Mouse (Mus musculus) heart, embryonic 15.5 days (tissue): Measurements from ENCODE around the gene Txnl4b. TPM values are rescaled to one million over a fixed set of nuclear protein-coding genes. Genes with fewer than 3 reads are reported as not detected.

Experiments used
- ATAC-seq: fragments of 200-750 bp; cut with Nextera tagmentation; replicated peaks from 2 replicates; pipeline ENCODE4 v1.8.0; 2017; ENCODE audit warnings: low read depth, moderate TSS enrichment; ENCODE audit not compliant: insufficient number of reproducible peaks, insufficient read depth, low FRiP score
- H3K27ac ChIP-seq: fragments of 300-500 bp; sonication (generic); 2 replicates; pipeline ENCODE4 v1.5.1; 2015; ENCODE audit warnings: mild to moderate bottlenecking, inconsistent platforms
- H3K27me3 ChIP-seq: fragments of 300-500 bp; sonication (generic); 2 replicates; pipeline ENCODE4 v1.6.1; 2015; ENCODE audit warnings: inconsistent platforms
- H3K36me3 ChIP-seq: fragments of 300-500 bp; sonication (generic); 2 replicates; pipeline ENCODE4 v1.6.1; 2015; ENCODE audit warnings: mild to moderate bottlenecking, inconsistent platforms
- H3K4me1 ChIP-seq: fragments of 300-500 bp; sonication (generic); replicated peaks from 2 replicates; pipeline ENCODE4 v1.6.1; 2015; ENCODE audit warnings: inconsistent platforms
- H3K4me2 ChIP-seq: fragments of 300-500 bp; sonication (generic); 2 replicates; pipeline ENCODE4 v1.6.1; 2015; ENCODE audit warnings: inconsistent platforms, mild to moderate bottlenecking, moderate library complexity
- H3K4me3 ChIP-seq: fragments of 300-500 bp; sonication (generic); 2 replicates; pipeline ENCODE4 v1.5.1; 2015; ENCODE audit warnings: mild to moderate bottlenecking, inconsistent platforms
- H3K9ac ChIP-seq: fragments of 300-500 bp; sonication (generic); 2 replicates; pipeline ENCODE4 v1.6.1; 2015; ENCODE audit warnings: mild to moderate bottlenecking, inconsistent platforms
- H3K9me3 ChIP-seq: fragments of 300-500 bp; sonication (generic); replicated peaks from 2 replicates; pipeline ENCODE4 v1.6.1; 2016; ENCODE audit warnings: inconsistent platforms
- WGBS: fragments of 180-500 bp; shearing (Covaris S2); methylation state at CpG from one replicate; pipeline ENCODE4 v1.1.7; 2015; ENCODE audit warnings: mixed read lengths; 5-methylcytosine and 5-hydroxymethylcytosine counted together
- polyA plus RNA-seq: library from polyadenylated mRNA; unstranded; fragments of >200 nt; fragmentation: Nextera tagmentation; extraction: Ambion mirVana; gene quantifications from 2 replicates; pipeline ENCODE4 v1.2.1, GENCODE M21; 2015

The Txnl4b gene
- 16.8 and 17.9 TPM in 2 replicates for polyA plus RNA-seq

- peak within 1 kb of the TSS; percentile 91 for H3K27ac ChIP-seq
- ATAC-seq = peak; percentile 100
- peaks cover 13% of the 10 kb centered on the region for H3K4me1 ChIP-seq
- no peaks in the 10 kb centered on the region for H3K9me3 ChIP-seq
- no peaks in the 10 kb centered on the region for H3K27me3 ChIP-seq
- peak within 1 kb of the TSS; percentile 86 for H3K9ac ChIP-seq
- WGBS = under 1% methylated on average over 52 of the region's 52 CpGs
- peak within 1 kb of the TSS; percentile 83 for H3K4me2 ChIP-seq
- H3K36me3 ChIP-seq = peaks cover 22% of the 10 kb centered on the region
- peak within 1 kb of the TSS; percentile 82 for H3K4me3 ChIP-seq
These were observed at the start of gene Txnl4b, which contains the start of gene Dhx38 for GRCm38 (mm10) chr8:109565498-109566333. Txnl4b (plus strand) TSS chr8:109565892. Dhx38 (minus strand) TSS chr8:109565861.

GRCm38 (mm10) chr8:109524008-109524407 lies 41.7 kb upstream of the Txnl4b start:
- no peak overlapping the region for H3K9ac ChIP-seq
- no peak for ATAC-seq
- no peak overlapping the region for H3K27ac ChIP-seq
- H3K27me3 ChIP-seq = no peaks in the 10 kb centered on the region
- H3K36me3 ChIP-seq = no peaks in the 10 kb centered on the region
- no peak overlapping the region for H3K4me2 ChIP-seq
- no peak overlapping the region for H3K4me3 ChIP-seq
- H3K4me1 ChIP-seq = no peaks in the 10 kb centered on the region
- H3K9me3 ChIP-seq = no peaks in the 10 kb centered on the region
- 65% methylated on average over 2 of the region's 2 CpGs for WGBS

- Histone ChIP-seq H3K4me2 (no peak overlapping the region), H3K4me1 (0 out of 2 replicates have a peak, but pooled peaks cover 6% of the 10 kb centered on the region), H3K4me3 (no peak overlapping the region), H3K27me3 (no peaks in the 10 kb centered on the region; the same call in 1 of the 2 replicates), H3K27ac (no peak overlapping the region), H3K36me3 (no peaks in the 10 kb centered on the region), H3K9ac (no peak overlapping the region), H3K9me3 (no peaks in the 10 kb centered on the region)
- 81% methylated on average over 19 of the region's 19 CpGs for WGBS
- no peak for ATAC-seq
These were observed 30.3 kb upstream of the Txnl4b start for GRCm38 (mm10) chr8:109535140-109535990.

- no peak overlapping the region for H3K4me3 ChIP-seq
- H3K9me3 ChIP-seq = no peaks in the 10 kb centered on the region
- H3K27me3 ChIP-seq = no peaks in the 10 kb centered on the region; the same call in 1 of the 2 replicates
- 0 out of 2 replicates have a peak, but pooled peaks cover 6% of the 10 kb centered on the region for H3K4me1 ChIP-seq
- ATAC-seq = peak; percentile 64
- H3K27ac ChIP-seq = no peak overlapping the region
- H3K36me3 ChIP-seq = no peaks in the 10 kb centered on the region
- H3K9ac ChIP-seq = no peak overlapping the region
- H3K4me2 ChIP-seq = peak overlapping the region; percentile 47
- WGBS = 6% methylated on average over 5 of the region's 5 CpGs
These were observed 29.0 kb upstream of the Txnl4b start for GRCm38 (mm10) chr8:109536703-109537102.

GRCm38 (mm10) chr8:109542165-109542564 lies 23.5 kb upstream of the Txnl4b start:
- H3K27me3 ChIP-seq = no peaks in the 10 kb centered on the region
- no peak overlapping the region for H3K27ac ChIP-seq
- no peak for ATAC-seq
- no peaks in the 10 kb centered on the region for H3K9me3 ChIP-seq
- H3K4me2 ChIP-seq = no peak overlapping the region
- no peak overlapping the region for H3K9ac ChIP-seq
- no peaks in the 10 kb centered on the region for H3K4me1 ChIP-seq
- 58% methylated on average over 5 of the region's 5 CpGs for WGBS
- no peak overlapping the region for H3K4me3 ChIP-seq
- peaks cover 5% of the 10 kb centered on the region for H3K36me3 ChIP-seq

- Histone ChIP-seq H3K4me3 (no peak overlapping the region), H3K36me3 (peaks cover 12% of the 10 kb centered on the region), H3K9ac (no peak overlapping the region), H3K9me3 (no peaks in the 10 kb centered on the region), H3K27ac (no peak overlapping the region), H3K4me1 (no peaks in the 10 kb centered on the region), H3K27me3 (no peaks in the 10 kb centered on the region), H3K4me2 (no peak overlapping the region)
- no peak for ATAC-seq
- 67% methylated on average over 8 of the region's 8 CpGs for WGBS
These were observed 22.8 kb upstream of the Txnl4b start for GRCm38 (mm10) chr8:109542748-109543519.

- no peak overlapping the region for H3K4me3 ChIP-seq
- no peak for ATAC-seq
These were observed 21.6 kb upstream of the Txnl4b start for GRCm38 (mm10) chr8:109544049-109544448.

GRCm38 (mm10) chr8:109551663-109552062 lies 14.0 kb upstream of the Txnl4b start:
- Histone ChIP-seq H3K4me2 (no peak overlapping the region), H3K36me3 (peaks cover 94% of the 10 kb centered on the region), H3K4me3 (no peak overlapping the region), H3K9ac (no peak overlapping the region), H3K27ac (no peak overlapping the region), H3K4me1 (no peaks in the 10 kb centered on the region), H3K27me3 (no peaks in the 10 kb centered on the region), H3K9me3 (no peaks in the 10 kb centered on the region)
- 45% methylated on average over 3 of the region's 3 CpGs for WGBS
- ATAC-seq = no peak

More at GRCm38 (mm10) chr8:109544049-109544448, 21.6 kb upstream of the Txnl4b start:
- no peak overlapping the region for H3K27ac ChIP-seq
- no peak overlapping the region for H3K9ac ChIP-seq
- whole genome bisulfite sequencing = 35% methylated on average over 3 of the region's 3 CpGs
- H3K27me3 ChIP-seq = no peaks in the 10 kb centered on the region
- no peak overlapping the region for H3K4me2 ChIP-seq
- no peaks in the 10 kb centered on the region for H3K4me1 ChIP-seq
- no peaks in the 10 kb centered on the region for H3K9me3 ChIP-seq
- peaks cover 23% of the 10 kb centered on the region for H3K36me3 ChIP-seq

GRCm38 (mm10) chr8:109563881-109564280 lies 1.8 kb upstream of the Txnl4b start:
- no peak for ATAC-seq
- H3K9ac ChIP-seq = no peak overlapping the region
- no peaks in the 10 kb centered on the region for H3K9me3 ChIP-seq
- H3K4me2 ChIP-seq = peak overlapping the region; percentile 81; the same call in 1 of the 2 replicates
- no peaks in the 10 kb centered on the region for H3K27me3 ChIP-seq
- peaks cover 13% of the 10 kb centered on the region for H3K4me1 ChIP-seq
- no peak overlapping the region for H3K4me3 ChIP-seq
- peaks cover 38% of the 10 kb centered on the region for H3K36me3 ChIP-seq
- H3K27ac ChIP-seq = no peak overlapping the region
- WGBS = 74% methylated on average over 2 of the region's 2 CpGs

- peaks cover 13% of the 10 kb centered on the region for H3K4me1 ChIP-seq
- peak overlapping the region; percentile 81 for H3K4me2 ChIP-seq
- peak overlapping the region; percentile 82 for H3K4me3 ChIP-seq
- H3K9ac ChIP-seq = peak overlapping the region; percentile 86
- ATAC-seq = no peak
- WGBS = 3% methylated on average over 10 of the region's 10 CpGs
- peaks cover 30% of the 10 kb centered on the region for H3K36me3 ChIP-seq
- H3K27me3 ChIP-seq = no peaks in the 10 kb centered on the region
- no peaks in the 10 kb centered on the region for H3K9me3 ChIP-seq
- H3K27ac ChIP-seq = peak overlapping the region; percentile 91
These were observed 926 bp upstream of the Txnl4b start for GRCm38 (mm10) chr8:109564766-109565165.
